Mouse (Mus musculus): ENCODE data around the gene Ngfr. TPM values are rescaled to one million over a fixed set of nuclear protein-coding genes. Genes with fewer than 3 reads are reported as not detected.

The Ngfr gene
- polyA plus RNA-seq, 1 experiment from 2014 or later: 125 TPM

DNA sequence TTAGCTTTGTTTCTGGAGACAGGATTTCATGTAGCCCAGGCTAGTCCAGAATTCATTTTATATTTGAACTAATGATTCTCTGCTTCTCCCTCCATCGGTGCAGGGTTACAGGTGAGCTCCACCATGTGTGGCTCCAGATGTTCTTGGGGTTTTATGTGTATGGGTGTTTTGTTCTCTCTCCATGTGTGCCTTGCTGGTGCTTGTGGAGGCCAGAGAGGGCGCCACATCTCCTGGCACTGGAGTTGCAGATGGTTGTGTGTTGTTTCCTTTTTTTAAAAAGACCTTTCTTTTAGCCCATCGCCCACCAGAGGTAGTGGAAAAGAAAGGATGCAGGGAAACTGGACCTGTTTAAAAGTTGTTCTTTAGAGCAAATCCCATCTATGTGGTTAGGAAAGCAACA lies 59.3 kb downstream of the Ngfr start:
- no peak overlapping the region for H3K9ac ChIP-seq
- H3K4me3 ChIP-seq: no peak overlapping the region
- no peaks in the 10 kb centered on the region for H3K27me3 ChIP-seq (replicated peaks)
- ATAC-seq (ENCODE audit: low FRiP score, low read depth): no peak
- no peaks in the 10 kb centered on the region for H3K9me3 ChIP-seq
- 83% methylated on average over 3 of the region's 3 CpGs for WGBS
- no peak overlapping the region for H3K4me2 ChIP-seq (replicated peaks)
- no peak overlapping the region for H3K27ac ChIP-seq
- no peaks in the 10 kb centered on the region for H3K36me3 ChIP-seq
- no peaks in the 10 kb centered on the region for H3K4me1 ChIP-seq

DNA sequence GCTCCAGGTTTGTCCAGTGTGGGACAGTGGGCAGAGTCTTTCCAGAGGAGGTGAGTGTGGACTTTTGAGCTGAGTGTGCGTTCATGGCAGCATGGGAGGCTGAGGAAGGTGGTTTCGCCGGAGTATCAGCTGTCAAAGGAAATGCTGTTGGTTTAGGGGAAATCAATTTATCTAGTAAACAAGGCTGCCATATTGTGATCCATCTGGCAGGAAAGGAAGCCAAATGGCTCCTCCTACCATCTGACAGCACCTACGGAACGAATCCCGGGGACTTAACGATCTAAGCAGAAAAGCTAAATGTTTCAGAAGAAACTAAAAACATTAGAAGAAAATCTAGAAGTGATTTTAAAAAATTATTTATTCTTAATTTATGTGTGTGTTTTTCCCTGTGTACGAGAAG lies 60.2 kb downstream of the Ngfr start:
- Histone ChIP-seq H3K9ac (no peak overlapping the region), H3K27me3 (replicated peaks) (no peaks in the 10 kb centered on the region), H3K4me1 (no peaks in the 10 kb centered on the region), H3K27ac (no peak overlapping the region), H3K4me3 (no peak overlapping the region), H3K9me3 (no peaks in the 10 kb centered on the region), H3K36me3 (no peaks in the 10 kb centered on the region), H3K4me2 (replicated peaks) (no peak overlapping the region)
- no peak for ATAC-seq (ENCODE audit: low FRiP score, low read depth)
- WGBS: 88% methylated on average over 8 of the region's 8 CpGs

DNA sequence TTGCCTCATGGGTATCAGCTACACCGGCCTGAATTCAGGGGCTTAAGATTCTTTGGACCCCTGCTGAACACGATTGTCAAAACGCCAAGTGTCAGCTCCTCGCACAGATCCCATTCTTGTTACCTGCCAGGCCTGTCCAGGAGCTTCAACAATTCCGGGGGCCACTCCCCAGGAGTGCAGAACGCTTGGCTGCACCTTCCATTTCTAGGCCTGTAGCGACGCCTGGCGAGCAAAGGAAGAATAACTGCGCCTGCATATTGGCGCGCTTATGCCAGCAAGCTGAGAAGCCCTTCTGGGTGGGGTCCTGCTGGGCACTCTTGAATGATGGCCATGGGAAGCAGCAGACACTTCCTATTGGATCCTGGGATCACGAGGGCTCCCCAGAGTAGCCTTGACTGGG lies 66.0 kb downstream of the Ngfr start:
- Histone ChIP-seq H3K9me3 (no peaks in the 10 kb centered on the region), H3K4me1 (peaks cover 15% of the 10 kb centered on the region), H3K4me2 (replicated peaks) (peak overlapping the region; percentile 54), H3K36me3 (no peaks in the 10 kb centered on the region), H3K4me3 (no peak overlapping the region), H3K27me3 (replicated peaks) (no peaks in the 10 kb centered on the region), H3K9ac (no peak overlapping the region), H3K27ac (no peak overlapping the region)
- peak; percentile 52; the same call in 1 of the 2 replicates for ATAC-seq (ENCODE audit: low FRiP score, low read depth)
- 2% methylated on average over 13 of the region's 13 CpGs for WGBS

DNA sequence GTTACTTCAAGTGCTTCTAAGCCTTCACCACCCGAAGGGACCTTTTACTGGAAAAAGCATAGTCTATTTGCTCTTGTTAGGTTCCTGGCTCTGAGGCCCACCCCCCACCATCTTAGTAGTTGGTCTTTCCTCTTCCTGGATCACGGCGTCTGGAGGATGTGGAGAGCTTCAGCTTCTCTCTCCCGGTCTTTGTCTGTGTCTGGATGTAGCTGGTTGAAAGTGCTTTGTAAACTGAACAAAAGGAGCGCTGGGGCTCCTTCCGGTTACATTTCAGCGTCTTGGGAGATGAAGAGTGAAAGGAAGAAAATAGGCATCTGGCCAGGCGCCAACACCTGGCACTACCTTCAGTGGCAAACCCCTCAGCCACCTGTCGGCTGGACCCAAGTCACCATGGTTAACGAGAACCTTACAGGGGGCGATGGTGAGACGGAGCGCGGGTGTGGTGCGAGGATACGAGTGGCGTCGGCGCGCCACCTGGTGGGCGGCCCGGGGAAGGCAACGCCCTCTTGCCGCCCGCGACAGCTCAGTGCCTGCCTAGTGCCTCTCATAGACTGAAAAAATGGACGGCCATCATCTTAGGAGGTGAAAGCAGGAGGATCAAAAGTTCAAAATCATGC lies 67.0 kb downstream of the Ngfr start:
- Histone ChIP-seq H3K4me3 (no peak overlapping the region), H3K9ac (no peak overlapping the region), H3K4me1 (peaks cover 25% of the 10 kb centered on the region), H3K27me3 (replicated peaks) (peaks cover 2% of the 10 kb centered on the region; the same call in 1 of the 2 replicates), H3K36me3 (no peaks in the 10 kb centered on the region), H3K4me2 (replicated peaks) (peak overlapping the region; percentile 54), H3K27ac (no peak overlapping the region), H3K9me3 (no peaks in the 10 kb centered on the region)
- WGBS: 5% methylated on average over 27 of the region's 27 CpGs
- ATAC-seq (ENCODE audit: low FRiP score, low read depth): peak; percentile 43

DNA sequence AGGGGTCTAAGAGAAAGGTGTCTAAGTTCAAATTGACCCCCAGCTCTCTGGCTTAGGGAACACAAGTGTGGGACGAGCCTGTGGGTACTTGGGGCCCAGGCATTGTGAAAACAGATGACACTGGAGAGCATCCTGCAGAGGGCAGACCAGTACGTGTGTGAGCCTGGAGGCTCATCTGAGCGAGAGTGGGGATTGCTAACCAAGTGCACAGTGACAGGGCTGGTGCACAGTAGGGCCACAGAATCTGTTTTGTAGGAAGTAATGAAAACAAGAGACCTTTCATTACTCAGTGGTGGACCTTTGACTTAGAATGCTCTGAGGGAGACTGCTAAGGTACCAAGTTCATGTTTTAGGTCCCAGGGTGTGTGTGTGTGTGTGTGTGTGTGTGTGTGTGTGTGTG lies 67.5 kb downstream of the Ngfr start:
- no peaks in the 10 kb centered on the region for H3K36me3 ChIP-seq
- peaks cover 8% of the 10 kb centered on the region for H3K27me3 ChIP-seq (replicated peaks)
- H3K4me3 ChIP-seq: no peak overlapping the region
- peaks cover 31% of the 10 kb centered on the region for H3K4me1 ChIP-seq
- H3K9me3 ChIP-seq: no peaks in the 10 kb centered on the region
- ATAC-seq (ENCODE audit: low FRiP score, low read depth): no peak
- WGBS: 45% methylated on average over 3 of the region's 3 CpGs
- H3K27ac ChIP-seq: no peak overlapping the region
- H3K9ac ChIP-seq: no peak overlapping the region
- H3K4me2 ChIP-seq (replicated peaks): no peak overlapping the region; the same call in 1 of the 2 replicates

DNA sequence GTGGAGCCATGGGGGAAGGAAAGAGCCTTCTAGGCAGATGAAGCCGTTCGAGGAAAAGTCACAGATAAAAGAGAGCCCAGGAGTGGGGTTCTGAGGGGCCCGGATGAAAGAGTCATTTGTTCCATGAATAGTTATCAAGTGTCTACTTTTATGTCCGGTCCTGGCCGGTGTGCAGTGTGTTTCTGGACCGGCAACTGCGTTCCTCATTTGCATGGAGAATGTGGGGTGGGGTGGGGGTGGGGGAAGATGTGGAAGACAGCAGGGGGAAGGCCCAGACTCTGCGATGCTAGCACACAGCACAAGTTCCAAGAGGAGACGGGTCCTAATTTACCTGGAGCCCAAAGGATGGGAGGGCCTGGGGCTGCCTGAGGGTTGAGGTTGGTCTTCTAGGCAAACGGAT lies 68.2 kb downstream of the Ngfr start:
- no peak overlapping the region for H3K9ac ChIP-seq
- H3K9me3 ChIP-seq: no peaks in the 10 kb centered on the region
- peaks cover 14% of the 10 kb centered on the region for H3K27me3 ChIP-seq (replicated peaks)
- 40% methylated on average over 10 of the region's 10 CpGs for WGBS
- no peaks in the 10 kb centered on the region for H3K36me3 ChIP-seq
- H3K4me2 ChIP-seq (replicated peaks): 0 out of 2 replicates have a peak overlapping the region, but pooled peaks have one; percentile 10
- no peak overlapping the region for H3K4me3 ChIP-seq
- ATAC-seq (ENCODE audit: low FRiP score, low read depth): no peak
- H3K4me1 ChIP-seq: peaks cover 38% of the 10 kb centered on the region
- H3K27ac ChIP-seq: no peak overlapping the region

Other genes starting within 250 kb of the Ngfr start
- 127 and 129 TPM in 2 replicates for gene Slc35b1, start 203.0 kb downstream of the Ngfr start, polyA plus RNA-seq (2016; fragmentation: Nextera tagmentation; extraction: Ambion mirVana)
- gene Spop, start 173.7 kb downstream of the Ngfr start, polyA plus RNA-seq (2016; fragmentation: Nextera tagmentation; extraction: Ambion mirVana): 202 and 207 TPM in 2 replicates
- gene Nxph3, start 73.2 kb downstream of the Ngfr start, polyA plus RNA-seq (2016; fragmentation: Nextera tagmentation; extraction: Ambion mirVana): 0.49 and 0.55 TPM in 2 replicates
- 197 and 200 TPM in 2 replicates for gene Phb, start 79.2 kb upstream of the Ngfr start, polyA plus RNA-seq (2016; fragmentation: Nextera tagmentation; extraction: Ambion mirVana)
- gene Zfp652, start 124.9 kb upstream of the Ngfr start, polyA plus RNA-seq (2016; fragmentation: Nextera tagmentation; extraction: Ambion mirVana): 26.1 and 29.9 TPM in 2 replicates
- 1.7 and 2.0 TPM in 2 replicates for gene B130006D01Rik, start 135.9 kb upstream of the Ngfr start, polyA plus RNA-seq (2016; fragmentation: Nextera tagmentation; extraction: Ambion mirVana)
- not detected in 2 replicates for gene Phospho1, start 236.8 kb upstream of the Ngfr start, polyA plus RNA-seq (2016; fragmentation: Nextera tagmentation; extraction: Ambion mirVana)
- gene Gngt2, start 249.5 kb upstream of the Ngfr start, polyA plus RNA-seq (2016; fragmentation: Nextera tagmentation; extraction: Ambion mirVana): 4.9 and 5.3 TPM in 2 replicates